Mouse (Mus musculus) spleen, adult 12 weeks (tissue): Measurements from ENCODE around the gene Rfx3.
A peak's percentile ranks its signal among the peaks of the same experiment; 100 is the strongest.

Experiments
- DNase-seq: peaks from one replicate; pipeline ENCODE4 v3.0.0; 2022; ENCODE audit warnings: low spot score

The Rfx3 gene

DNA sequence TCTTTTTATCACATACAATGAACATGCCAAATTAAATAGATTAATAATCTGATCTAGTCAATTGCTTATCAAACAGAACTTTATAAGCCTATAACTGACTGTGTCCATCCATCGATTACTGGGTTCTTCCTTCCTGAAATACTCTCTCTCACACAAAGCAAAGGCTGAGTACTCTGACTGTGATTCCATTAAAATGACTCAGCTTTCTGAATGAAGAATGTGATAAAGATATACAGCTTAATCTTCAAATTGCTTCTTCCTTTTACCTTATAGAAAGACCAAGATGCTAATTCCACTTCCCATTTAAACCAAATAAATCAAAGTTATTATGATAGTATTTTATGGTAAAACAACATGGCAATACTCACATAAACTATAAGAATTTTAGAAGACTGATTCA lies 105.8 kb downstream of the Rfx3 start:
- DNase-seq: no peak

DNA sequence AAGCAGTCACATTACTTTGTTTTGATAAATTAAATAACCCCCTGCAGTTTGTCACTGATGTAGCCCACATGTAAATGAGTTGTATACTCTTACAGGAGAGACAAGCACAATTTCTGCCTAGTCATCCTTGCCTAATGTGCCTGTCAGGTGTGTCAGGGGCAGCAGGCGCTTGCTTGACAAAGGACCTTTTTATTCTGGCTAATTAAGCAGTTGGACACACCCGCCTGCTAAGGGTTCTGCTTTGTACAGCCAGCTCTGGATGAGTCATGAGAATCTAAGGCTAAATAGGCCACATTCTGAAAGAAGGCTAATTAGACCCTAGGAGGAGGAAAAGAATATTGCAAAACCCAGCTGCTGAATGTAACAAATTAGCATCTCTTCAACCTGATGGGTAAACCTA lies 106.3 kb downstream of the Rfx3 start:
- DNase-seq: no peak

DNA sequence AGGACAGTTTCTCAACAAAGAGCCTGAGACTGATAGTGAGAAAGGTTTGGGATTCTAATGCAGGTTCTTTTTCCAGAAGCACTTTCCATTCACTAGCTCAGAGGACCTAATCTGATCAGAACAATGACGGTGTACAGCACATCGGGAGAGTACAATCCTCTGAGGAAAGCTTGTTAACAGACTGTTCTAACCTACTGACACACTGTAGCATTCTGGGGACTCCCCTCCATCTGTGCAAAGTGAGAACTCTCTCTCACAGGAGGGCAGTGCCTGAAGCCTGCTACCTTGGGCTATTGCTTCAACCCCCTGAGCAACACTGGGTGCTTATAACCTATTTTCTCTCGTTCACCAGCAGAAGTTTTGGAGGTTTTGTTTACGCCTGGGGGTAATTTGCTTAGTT lies 106.8 kb downstream of the Rfx3 start:
- DNase-seq: no peak

DNA sequence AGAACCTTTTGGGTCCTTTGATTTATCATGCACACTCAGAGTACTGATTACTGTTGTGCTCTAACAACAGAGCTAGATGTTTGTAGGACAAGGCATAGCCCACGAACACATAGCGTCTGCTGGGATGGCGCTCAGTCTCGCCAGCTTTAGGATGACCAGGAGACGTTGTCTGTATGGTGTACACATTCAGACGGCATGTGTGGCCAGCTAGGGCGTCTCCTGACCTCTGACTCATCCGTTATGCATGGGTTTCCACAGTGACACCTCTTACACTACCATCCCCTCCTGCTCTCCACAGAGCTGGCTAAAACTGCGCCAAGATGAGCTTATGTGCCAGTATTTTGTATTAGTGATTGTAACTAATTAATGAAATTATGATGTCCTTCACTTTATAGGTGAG lies 108.4 kb downstream of the Rfx3 start:
- DNase-seq: no peak

DNA sequence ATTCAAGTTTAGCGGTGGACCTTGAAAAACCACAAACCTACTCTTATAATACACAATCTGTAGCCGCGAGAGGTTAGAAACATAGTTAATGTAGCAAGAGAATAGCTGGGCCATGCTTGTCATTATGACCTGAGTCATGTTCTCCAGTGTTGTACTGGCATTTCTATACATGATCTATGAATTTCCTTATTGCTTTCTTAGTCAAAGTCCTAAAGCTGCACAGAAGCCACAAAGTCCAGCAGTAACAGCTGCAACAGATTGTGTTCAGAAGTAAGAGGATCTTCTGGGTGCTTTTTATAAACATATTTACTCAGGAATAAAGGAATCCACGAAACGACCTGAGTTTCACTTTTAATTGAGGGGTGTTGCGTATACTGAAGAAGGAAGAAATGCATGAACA lies 109.3 kb downstream of the Rfx3 start:
- no peak for DNase-seq

DNA sequence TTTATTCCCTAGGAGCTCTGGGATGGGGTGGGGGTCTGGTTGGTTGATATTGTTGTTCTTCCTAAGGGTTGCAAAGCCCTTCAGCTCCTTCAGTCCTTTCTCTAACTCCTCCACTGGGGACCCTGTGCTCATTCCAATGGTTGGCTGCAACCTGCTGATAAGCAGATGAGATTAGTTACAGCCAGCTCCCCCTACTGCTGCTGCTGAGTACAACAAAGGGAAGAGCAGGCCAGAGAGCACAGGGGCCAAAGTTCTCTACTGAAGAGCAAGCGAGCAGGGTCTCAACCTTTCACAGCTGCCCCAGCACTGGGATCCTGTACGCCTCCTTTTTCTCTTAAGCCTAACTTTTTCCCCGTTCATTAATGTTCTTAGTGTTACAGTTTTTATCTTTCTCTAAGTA lies 126.4 kb downstream of the Rfx3 start:
- no peak for DNase-seq

DNA sequence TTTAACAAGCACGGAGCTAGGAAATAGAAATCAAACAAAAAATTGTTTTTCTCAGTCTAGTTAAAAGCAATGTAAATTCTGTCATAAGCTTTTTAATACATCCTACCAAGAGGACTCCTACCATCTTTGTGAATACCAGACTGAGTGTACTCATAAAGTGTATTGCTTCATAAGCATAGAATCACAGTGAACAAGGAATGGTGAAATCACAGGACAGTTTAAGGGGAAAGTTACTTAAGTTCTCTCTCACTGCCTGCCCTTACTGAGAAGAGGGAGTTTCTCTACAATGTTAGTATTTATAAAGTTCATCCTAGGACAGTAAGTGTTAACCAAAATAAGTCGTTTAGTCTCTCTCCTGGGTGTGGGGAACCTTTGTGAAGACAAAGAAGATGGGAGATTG lies 133.5 kb downstream of the Rfx3 start:
- DNase-seq: no peak

DNA sequence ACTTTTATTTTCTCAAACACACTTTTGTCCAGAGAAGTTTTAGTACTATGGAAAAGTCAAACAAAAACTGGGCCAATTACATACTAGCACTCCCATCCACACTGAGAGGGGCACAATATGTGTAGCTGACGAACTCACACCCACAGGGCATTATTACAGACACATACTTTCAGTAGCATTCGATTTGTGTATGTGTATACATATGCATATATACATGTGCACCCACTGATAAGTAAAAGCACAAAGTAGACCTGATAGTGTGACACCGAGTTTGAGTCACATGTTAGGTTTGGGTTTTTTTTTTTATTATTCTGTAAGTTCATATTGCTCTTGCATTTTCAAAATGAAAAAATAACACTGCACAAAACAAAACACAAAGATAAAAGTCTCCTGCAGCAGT lies 140.2 kb downstream of the Rfx3 start:
- no peak for DNase-seq

DNA sequence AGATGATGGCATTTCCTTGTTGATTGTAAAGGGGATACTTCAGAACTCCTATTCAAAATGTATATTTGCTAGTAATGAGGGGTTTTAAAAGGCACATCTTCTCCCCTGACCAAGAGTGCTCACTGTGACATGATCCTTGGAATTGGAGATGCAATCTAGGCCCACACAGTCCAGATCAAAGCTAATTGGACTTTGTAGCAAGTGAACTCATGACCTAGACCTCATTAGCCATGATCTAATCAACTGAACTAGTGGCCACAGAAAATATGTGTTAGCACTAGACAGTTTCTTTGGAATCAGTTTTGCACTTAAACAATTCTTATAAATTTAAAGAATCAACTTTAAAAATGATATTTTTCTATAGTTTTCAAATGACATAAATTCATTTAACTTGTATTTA lies 151.3 kb downstream of the Rfx3 start:
- no peak for DNase-seq

DNA sequence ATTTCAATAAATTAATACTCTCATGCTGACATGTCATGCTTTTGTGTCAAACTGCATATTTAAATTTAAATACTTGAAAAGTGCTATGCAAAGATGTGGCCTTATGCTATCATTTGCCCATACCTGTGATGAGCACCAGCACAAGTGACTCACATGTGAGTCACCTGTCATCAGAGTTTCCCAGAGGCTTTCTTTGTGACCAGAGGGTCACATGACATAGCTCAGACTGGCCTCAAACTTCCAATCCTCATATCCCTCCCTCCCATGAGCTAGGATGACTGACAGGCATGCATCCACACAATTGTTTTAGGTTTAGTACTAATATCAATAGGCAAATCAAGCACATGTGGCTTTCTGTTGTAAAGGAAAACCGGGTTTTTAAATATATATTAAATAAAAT lies 162.0 kb downstream of the Rfx3 start:
- no peak for DNase-seq

DNA sequence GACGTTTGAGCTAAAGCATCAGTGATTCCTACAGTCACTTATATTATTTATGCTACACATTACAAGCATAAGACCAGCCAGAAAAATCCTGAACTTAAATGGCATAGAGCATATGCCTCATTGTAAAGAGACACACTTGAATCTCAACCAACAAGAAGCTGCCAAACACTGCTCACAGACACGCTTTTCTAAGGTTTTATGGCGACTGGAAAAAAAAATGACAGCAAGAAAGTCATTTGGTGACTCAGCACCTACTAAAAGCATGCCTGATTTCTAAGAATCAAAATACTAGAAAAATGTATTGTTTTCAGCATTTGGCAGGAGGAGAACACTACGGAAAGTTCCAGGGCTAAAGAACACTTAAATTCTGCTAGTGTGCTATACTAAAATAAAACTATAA lies 163.9 kb downstream of the Rfx3 start:
- no peak for DNase-seq

DNA sequence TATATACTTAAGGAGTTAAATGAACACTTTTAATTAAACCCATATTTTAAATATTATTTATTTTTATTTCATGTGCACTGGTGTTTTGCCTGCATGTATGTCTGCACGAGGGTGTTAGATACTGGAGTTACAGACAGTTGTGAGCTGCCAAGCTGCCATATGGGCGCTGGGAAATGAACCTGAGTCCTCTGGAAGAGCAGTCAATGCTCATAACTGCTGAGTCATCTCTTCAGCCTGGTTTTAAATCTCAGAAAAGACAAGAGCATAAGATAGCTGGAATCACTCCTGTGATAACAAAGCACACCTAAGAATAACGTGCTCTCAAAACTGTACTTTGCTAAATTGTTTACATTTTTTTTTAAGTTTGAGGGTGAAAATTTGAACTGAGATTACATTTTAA lies 172.3 kb downstream of the Rfx3 start:
- DNase-seq: no peak

DNA sequence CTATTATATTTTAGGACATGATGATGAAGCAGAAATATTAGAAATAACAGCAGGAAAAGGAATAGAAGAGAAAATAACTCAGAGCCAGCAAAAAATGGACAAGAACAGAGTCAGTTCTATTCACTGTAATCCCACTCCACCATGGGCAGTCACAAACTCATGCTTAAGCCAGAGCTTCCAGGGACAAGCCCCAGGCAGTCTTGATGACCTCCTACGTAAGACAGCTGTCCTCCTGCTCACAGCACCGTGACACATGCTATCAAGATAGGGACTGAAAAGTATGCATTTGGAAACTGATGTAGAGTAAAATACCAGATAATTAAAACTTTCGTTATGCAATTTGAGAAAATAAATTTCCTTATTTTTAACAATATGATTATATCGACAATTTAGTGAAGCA lies 172.9 kb downstream of the Rfx3 start:
- DNase-seq: no peak

DNA sequence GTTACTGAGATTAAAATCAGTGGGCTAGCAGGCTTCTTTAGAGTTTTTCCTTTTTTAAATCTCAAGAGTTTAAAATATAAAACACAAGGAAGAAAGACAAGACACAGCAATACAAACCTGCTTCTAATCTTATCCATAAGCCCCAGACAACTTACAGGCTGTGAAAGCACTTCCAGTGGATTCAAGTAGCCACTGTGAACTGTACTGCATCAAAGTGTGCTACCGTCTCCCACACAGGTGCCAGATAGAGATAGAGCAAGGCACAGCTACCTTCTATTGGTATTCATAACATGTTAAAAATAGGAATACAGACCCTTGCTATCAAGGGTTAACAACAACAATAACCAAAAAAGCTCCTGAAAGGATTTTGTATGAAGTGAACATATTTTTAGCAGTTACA lies 178.5 kb downstream of the Rfx3 start:
- DNase-seq: no peak

DNA sequence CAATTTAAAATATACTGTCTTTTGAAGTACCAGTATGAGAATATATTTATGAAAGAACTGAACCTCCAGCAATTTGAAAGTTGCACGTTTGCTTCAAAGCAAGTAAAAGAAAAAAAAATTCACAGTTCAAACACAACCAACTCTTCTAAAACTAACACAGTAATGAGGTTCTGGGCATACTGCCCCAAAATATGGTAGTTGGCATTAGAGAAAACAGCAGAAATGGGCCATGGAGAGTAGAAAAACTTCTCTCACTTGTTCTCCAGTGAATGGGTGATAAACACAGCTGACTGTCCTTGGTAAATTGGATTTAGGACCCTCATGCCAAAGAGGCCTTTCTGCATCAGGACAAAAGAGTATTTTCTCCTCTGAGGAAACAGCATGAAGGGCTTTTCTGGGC lies 182.7 kb downstream of the Rfx3 start:
- DNase-seq: no peak

DNA sequence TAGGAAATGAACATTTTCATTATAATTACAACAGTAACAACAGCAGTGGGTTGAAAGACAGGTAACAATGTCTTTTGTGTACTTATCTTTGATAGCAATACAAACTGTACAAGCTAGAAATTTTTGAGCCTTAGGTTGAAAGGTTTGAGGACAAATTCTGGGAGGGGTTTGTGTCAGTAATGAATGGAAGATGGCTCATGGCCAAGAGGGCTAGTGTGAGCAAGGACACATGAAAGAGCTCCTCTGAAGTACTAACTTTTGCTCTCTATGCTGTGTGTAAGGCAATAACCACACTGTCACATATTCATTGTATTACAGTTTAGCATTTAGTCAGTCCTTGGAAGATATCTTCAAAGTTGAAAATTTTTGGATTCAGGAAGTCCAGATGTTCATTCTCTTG lies 193.3 kb downstream of the Rfx3 start:
- DNase-seq: no peak

DNA sequence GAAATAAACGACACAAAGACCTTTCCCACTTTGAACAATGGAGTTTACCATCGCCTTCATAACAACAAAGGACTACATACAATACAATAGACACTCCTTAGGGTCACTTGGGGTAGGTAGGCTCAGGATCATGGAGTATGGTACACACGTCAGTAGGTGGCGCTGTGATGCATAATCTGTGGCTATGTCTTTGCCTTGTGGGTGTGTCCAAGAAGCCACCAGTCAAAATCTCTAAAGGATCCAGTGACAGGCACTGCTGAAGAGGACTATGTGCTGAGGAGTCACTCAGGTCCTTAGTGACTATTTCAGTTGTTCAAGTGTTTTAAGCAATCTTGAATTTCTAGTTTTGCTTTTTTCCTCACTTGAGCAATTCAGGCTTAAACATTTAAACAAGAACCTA lies 230.9 kb downstream of the Rfx3 start:
- DNase-seq: peak; percentile 2

DNA sequence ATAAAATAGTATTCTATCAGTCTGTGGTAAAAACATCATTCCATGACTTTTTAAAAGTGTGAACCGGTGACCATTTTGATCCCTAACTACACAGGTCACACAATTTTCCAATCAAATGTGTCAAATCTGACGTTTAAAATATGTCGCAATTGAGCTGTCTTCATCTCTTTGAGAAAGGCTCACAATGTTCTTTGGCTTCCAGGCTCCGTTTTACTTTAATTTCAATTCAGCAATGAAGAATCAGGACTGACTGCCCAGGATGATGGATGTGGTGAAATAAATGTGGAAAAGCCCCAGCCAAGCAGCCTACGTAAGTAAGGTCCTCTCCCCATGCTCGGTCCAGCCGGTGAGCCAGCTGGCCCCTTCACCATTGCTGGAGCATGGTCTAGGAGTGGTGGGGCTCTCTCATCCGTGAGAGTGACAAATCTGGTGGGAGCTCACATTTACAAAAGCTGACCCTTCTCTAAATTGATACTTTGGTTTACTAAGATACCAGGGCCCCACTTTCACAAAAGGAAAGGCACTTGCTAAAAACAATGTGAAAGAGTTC lies 240.2 kb downstream of the Rfx3 start:
- no peak for DNase-seq

DNA sequence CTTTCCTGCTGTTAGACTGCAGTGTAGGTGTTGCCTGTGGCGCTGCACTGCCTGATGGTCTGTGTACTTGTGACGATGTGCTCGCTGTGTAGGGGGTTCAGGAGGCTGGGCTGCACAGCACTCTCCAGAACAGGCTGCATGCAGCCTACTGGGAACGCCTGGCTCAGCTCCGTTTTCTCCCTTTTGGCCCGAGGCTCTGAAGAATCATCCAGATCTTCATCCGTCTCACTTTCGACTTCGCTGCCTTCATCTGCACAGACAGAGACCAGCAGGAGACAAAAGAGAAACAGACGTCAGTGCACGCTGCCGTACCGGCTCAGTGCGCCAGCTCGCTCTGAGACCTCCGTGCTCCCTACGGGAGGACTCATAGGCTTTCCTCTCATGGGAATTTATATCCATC lies 242.5 kb downstream of the Rfx3 start:
- no peak for DNase-seq

DNA sequence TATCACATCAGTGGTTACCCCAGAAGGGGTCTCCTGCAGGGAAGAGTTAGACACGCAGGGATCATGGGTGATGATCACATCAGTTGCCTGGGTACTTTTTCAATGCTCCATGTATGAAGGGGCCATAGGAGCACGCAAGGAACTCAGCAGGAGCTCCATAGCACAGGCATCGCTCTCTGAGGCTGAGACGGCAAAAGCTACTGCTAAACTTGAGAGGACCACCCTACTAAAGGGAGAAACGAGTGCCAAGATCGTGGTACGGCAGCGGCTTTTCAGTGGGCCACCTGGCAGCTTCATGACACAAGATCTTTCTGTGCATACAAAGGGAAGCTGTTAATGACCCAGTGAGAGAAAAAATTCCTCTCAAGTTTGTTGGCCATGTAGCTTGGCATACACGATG lies 250.7 kb downstream of the Rfx3 start:
- DNase-seq: no peak

DNA sequence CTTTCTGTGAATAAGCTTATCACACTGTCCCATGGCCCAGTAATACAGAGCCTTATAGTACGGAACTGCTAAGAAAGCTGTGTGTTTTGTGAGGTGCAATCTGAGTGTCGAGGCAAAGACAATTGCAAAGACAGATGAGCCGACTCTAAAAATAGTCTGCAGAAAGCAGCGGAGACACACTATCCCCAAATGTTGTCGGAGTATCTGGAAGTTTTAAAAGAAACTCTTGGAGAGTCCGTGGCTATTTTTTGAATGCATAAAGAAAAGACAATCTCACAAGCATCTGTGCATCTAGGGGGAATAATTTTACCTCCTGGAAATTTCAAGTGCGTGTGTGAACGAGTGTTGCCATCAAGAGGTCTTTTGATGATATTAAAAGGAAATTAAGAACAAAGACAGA lies 251.6 kb downstream of the Rfx3 start:
- no peak for DNase-seq

DNA sequence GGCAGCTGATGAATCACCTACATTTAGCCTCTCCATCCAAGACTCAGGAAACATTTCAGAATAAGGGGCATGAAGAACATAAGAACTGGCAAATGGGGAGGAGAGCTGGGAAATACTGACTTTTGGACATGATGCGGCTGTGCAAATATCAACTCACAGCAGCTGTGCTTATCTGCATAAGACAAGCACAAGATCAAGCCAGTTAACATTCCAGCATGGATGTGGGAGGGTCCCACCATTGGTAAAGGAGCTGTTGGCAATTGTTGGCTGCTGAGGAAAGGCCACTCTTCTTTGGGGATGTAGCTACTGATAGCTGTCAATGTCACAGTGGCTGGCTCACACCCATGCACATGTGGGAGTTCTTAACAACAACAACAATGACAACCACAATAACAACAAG lies 263.7 kb downstream of the Rfx3 start:
- no peak for DNase-seq

DNA sequence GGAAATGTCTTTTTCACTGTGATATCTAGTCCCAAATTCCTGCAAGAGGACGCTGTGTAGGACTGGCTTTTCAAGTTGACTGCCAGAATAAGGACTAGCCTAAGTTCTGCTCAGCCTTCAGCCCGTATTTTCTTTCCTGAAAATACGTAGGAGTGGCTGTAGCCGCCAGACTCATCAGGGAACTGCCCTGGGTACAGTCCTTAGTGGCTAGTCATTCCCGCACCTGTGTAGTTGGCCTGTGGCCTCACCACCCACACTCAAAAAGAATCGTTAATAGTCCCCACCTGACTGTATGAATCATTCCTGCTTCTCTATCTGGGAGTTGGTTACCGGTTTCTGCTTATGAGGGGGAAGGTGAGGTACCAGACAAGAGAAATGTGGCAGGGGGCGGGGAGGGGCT lies 272.1 kb downstream of the Rfx3 start:
- no peak for DNase-seq

DNA sequence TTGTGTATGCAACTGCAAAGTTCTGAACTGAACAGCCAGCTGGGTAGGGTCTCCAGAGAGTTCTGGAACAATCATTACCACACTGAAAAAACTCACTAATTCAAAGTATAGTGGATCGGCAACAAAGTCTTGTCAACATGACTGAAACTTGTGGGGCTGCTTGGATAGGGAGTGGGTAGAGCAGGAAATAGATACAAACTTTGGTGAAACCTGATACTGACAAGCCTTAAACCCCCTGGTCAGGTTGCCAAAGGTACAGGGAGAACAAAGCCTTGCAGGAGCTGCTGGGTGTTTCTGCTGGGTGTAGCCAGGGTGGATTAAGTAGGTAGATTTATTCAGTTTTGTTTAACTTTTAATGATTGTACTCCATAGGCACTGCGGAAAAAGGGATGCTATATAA lies 274.4 kb downstream of the Rfx3 start:
- DNase-seq: no peak

DNA sequence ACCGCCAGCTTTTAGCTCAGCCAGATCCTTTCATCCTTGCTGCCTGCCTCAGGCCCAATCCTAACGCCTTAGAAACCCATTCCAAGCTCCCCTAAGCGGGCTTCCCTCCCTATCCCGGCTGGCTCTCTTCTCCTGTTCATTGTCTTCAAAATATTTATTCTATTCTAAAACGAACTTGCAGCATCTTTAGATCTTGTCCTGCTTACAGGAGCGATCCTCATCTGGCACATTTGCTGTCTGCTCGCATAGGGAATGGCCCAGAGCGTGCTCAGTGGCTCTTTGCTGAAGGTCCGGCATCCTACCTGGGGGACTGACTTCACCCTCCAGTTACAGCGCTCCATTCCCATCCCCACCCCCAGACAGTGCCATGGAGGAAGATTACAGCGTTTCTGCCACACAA lies 292.0 kb downstream of the Rfx3 start:
- DNase-seq: no peak
